Mouse (Mus musculus) ovary, postnatal 10 days (tissue): Measurements from ENCODE around the gene Olfr71.

Experiments
- DNase-seq: peaks from one replicate; pipeline ENCODE4 v3.0.0; 2022; ENCODE audit warnings: low spot score

Gene Olfr71

DNA sequence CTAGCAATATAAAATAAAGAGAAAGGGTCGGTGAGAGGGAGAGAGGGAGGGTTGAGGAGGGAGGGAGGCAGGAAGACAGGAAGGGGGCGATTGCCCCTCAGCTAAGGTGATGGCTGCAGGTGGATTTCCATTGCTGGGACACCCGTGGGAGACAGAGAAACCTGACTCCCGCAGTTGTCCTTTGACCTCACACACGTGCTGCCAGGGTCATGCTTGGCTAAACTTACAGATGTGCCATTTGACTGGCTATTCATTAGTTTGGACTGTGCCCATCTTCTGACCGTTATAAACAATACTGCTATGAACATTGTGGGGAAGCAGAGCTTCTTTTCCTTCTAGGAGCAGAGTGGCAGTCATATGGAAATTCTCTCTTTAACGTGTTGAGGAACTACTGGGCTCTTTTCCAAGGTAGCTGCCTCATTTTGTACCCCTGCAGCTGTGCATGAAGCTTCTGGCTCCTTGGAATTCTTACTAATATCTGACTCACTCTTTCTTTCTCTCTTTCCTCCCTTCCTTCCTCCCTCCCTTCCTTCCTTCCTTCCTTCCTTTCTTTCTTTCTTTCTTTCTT lies 3.7 kb upstream of the Olfr71 start:
- DNase-seq, result no peak

DNA sequence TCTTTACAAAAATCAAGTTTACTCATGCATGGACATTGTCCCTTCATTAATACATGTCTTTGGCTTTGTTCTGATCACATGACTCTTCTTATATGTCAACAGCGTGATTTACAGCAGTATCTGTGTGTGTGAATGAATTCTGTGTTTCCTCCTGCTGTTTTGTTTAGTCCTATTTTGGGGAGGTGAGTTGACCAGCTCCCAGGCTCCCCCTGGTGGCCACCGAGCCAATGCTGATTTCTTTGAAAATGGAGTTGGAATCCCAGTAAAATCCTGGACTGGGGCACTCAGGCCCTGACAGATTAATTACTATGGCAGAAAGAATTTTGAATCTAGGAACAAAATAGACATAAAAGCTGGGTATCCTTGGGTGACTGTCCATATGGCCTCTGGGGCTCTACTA lies 1.8 kb upstream of the Olfr71 start:
- DNase-seq, result peak; percentile 67

DNA sequence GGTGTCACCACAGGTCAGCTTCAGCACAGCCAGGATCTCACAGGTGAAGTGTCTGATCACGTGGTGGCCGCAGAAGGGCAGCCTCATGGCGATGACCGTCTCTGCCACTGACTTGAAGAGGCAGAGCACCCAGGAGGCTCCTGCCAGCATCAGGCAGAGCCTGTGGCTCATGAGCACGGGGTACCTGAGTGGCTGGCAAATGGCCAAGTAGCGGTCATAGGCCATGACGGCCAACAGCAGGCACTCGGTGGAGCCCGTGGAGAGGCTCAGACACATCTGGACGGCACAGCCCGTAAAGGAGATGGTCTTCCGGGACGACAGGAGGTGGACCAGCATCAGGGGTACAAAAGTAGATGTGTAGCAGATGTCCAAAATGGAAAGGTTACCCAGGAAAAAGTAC lies 4.1 kb downstream of the Olfr71 start:
- no peak for DNase-seq

DNA sequence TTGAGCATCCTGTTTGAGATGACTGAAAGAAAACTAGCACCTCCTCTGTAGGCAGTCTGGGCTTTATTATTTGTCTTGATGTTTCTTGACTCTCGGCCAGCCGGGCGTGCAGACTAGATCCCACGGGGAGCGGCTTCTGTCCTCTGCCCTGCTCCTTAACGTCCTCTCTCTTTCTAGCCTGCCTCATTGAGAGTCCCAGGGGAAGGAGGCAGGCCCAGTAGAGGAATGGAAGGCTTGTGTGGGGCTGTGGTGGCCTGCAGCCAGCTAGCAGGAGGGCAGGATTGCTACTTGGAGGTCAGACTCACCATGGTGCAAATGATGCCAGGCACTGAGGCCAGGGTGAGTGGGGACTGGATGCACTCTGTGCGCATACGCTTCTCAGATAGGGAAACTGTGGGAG lies 6.2 kb downstream of the Olfr71 start:
- no peak for DNase-seq

DNA sequence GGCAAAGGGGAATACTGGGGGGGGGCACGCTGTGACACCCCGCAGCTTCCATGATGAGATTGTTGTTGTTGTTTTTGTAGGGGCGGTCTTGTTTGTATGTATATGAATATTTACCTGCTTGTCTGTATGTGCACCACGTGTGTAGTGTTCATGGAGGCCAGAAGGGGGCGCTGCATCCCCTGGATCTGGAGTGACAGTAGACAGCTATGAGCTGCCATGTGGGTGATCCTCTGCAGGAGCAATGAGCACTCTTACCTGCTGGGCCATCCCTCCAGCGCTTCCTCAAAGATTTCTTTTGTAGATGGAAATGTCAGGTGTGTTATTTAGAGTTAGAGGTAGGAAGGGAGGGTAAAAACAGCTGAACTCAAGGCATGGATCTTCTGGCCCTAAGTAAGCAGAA lies 6.6 kb downstream of the Olfr71 start:
- no peak for DNase-seq

DNA sequence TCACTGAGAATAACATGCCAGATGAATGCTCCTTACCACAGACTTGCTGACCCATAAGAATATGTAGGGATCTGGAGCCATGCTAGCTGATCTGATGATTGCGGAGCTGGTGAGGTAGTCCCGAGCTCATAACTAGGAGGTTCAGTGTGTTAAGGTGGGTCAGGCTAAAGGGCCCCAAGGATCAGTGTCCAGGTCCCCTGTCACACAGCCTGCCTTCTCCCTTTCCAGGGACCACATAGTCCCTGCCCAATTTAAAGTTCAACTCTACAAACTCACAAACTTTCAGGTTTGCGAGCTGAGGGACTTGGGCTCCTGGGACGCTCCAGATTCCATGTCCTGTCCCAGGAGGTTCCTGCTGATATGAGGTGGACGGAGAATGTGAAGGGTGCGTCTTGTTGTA lies 9.3 kb downstream of the Olfr71 start, which contains the start of gene Olfr70:
TSS of gene Olfr70 (minus strand) at position 101 of the 400 bp plus-strand sequence.
- DNase-seq, result no peak

DNA sequence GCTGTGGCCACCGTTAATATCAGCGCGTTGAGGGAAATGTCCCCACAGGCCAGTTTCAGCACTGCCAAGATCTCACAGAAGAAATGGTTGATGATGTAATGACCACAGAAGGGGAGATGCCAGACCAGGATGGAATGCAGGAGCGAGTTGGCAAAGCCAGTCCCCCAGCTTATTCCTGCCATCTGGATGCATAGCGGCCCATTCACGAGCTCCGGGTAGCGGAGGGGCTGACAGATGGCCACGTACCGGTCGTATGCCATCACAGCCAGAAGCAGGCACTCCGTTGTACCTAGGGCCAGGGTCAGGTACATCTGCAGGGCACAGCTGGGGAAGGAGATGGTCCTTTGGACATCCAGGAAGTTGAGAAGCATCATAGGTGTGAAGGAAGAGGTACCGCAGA lies 13.5 kb downstream of the Olfr71 start:
- no peak for DNase-seq

DNA sequence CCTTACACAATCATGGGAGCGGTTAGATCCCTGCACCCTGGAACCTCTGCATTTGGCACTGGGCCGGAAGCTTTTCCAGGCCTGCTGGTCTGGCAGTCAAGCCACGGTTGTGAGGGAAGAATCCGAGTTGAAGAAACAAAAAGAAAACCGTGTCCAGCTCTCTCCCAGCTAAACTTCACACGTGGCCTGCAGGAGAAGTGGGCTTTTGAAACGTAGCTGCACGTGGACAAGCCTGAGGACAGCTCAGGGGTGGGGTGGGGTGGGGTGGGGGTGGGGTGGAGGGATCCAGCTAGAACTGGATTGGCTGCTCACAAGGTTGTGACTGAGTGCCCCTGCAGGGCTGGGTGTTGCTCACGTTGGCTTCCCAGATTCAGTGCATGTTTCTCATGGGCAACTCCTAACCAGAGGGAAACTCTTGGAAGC lies 14.8 kb downstream of the Olfr71 start:
- DNase-seq, result no peak

DNA sequence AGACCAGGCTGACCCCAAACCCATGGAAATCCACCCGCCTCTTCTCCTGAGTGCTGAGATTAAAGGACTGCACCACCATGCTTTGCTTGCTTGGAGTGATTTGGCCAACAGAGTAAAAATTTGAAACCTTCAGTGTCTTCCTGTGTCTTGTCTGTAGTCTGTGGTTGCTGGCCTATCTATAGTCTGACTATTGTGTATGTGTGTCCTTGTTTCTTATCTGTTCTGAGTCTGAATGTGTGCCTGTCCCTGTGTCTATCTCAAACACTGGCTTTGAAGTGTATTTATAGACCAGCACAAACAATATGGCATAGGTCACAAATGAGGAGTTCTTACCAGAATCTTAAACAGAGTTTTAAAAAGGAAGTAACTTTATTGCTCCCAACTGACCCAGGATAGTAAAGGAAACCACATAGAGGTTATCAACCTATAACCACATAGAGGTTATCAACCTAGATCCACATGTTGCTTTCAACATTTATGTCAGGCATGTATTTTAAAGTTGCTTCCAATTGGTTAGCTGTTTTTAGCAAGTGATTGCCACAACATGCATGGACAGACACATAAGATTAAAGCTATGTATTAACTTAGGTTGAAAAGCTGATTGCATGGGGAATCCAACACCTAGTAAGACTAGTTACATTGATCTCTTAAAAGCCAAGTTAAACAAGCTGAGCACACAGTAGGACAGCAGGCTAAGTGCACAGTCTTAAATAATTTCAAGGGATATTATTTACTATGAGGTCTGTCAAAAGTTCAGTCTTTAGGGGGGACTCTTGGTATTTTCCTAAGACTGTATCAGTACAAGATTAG lies 15.4 kb downstream of the Olfr71 start:
- no peak for DNase-seq

DNA sequence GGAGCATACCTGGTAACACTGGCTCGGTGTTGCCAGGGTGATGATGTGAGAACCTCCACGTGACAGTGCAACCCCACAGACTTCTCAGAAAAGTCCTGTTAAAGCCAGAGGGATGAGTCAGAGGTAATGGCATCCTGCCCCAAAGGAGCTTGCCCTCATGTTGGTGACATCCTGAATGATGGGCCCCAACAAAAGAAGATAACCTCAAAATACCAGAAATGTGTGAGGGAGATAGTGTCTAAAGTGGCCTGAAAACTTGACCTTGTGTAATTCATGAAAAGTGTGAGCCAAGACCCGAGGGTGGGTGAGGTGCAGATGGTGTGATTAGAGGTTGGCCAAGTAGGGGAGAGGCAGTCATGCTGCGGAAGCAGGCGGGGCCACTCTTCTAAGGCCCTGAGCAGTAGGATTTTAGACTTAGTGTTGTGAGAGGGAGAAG lies 16.2 kb downstream of the Olfr71 start:
- no peak for DNase-seq

DNA sequence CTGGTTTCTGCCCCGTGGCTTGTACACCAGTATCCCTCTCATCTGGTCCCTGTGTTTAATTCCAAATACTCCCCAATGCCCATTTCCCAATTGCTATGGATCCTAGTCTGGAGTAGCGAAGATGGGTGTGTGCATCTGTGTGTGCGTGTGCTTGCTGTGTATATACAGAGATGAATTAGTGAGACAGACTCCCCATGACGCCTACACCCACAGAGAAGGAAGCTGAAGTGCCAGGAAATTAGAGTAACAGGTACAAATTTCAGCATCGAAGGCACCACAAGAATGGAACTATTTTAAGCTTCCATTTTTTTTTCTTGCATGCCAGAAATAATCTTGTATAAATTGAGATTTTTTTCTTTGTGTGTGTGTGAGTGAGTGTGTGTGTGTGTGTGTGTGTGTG lies 19.0 kb downstream of the Olfr71 start:
- no peak for DNase-seq

DNA sequence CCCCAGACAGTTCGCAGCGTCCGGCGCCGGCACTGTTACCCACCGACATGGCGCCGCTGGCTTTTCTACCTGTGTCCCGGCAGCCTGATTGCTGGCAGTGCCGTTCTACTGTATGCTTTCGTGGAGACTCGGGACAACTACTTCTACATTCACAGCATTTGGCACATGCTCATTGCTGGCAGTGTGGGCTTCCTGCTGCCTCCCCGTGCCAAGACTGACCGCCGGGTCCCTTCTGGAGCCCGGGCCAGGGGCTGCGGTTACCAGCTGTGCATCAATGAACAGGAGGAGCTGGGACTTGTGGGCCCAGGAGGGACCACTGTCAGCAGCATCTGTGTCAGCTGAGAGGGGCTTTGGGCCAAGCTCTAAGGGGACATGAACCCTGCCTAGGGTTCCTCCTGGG lies 20.0 kb downstream of the Olfr71 start:
- no peak for DNase-seq

DNA sequence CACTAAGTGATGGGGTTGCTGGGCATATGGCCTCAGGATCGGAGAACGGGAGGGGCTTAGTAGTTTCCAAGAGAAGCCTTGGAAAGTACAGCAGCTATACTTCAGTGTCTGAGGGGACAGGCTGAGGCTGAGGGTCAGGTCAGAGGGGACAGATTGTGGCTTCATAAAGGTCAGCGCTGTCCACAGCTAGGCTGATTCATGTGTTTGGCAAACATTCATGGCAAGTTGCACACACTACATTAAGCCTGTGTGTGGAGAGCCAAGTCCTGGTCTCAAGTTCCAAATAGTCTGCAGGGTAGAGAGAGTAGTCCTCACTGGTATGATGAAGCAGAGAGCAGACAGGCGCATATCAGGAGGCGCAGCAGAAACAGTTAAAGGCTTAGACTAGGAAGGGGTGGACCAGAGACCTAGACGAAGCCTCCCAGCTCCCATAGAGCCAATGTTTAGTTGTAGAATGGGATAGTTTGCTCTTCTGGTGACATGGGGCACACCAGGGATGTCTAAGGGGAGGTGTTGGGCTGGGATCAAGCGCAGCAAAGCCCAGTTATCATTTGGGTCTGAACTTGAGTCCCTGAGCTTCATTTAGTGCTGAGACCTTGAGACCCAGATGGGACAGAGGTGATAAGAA lies 30.5 kb downstream of the Olfr71 start:
- DNase-seq, result no peak

DNA sequence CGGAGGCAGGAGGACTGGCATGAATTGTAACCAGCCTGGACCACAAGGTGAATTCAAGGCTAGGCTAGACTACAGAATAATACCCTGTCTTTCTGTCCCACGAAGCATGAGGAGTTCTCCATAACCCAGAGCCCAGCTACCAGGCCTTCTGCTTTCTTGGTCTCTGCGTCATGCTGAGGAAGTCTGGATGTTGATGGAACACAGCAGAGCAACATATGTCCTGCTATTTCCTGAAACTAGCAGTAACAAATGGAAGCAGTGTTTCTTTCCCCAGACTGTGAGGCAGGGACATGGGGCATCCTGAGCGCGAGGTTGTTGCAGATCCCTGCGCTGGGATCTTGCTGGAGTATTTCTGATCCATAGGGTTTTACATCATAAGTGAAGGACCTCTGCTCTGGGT lies 31.5 kb downstream of the Olfr71 start:
- no peak for DNase-seq

DNA sequence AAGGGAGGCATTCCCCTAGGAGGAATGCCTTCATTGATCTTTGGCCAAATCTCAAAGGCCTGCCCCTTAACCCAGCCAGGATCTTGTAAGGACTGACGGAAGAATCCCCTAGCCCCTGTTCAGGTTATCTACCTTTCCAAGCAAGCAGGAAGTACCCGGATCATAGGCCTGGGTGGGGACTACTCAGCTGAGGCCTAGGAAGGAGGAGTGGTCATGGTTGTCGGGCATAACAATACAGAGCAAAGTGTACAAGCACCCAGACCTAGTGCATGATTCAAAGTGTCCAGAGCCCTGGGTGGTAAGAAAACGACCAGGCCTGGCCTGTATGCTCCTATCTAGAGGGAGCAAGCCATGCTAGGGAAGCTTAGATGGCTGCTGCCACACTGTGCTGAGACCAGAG lies 34.4 kb downstream of the Olfr71 start:
- DNase-seq, result no peak

DNA sequence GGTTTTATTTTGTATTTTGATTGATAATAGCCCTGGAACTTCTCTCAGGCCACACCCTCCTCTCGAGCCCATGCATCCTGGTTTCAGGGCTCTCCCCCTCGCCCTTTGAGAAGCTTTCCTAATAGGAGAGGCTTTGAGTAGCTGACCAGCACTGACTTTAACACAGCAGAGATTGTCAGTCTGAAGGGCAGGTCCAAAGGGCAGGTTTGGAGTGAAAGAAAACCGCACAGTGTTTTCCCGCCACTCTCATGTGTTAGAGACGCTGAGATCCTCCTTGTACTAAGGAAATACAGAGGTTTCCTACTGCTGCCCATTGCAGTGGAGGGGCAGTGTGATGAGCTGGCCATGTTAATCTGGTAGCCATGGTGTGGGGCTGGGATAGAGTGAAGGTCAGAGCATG lies 35.1 kb downstream of the Olfr71 start:
- no peak for DNase-seq

DNA sequence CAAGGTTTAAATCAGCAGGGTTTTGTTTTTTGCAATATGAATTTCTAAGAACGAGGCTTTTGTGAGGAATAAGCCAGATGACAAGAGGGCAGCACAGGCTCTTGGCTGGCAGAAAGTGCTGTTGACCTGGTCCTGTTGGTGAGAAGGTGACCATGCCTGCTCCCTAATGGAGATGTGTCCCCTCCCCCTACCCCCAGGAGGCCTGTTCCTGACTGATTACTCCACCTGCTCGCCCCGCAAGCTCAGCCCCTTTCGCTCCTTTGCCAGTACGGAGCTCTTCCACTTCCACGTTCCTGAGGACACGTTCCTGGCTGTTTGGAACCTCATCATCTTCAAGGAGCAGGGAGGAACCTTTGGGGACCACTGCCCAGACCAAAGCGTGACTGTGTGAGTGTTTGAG lies 36.4 kb downstream of the Olfr71 start:
- no peak for DNase-seq

DNA sequence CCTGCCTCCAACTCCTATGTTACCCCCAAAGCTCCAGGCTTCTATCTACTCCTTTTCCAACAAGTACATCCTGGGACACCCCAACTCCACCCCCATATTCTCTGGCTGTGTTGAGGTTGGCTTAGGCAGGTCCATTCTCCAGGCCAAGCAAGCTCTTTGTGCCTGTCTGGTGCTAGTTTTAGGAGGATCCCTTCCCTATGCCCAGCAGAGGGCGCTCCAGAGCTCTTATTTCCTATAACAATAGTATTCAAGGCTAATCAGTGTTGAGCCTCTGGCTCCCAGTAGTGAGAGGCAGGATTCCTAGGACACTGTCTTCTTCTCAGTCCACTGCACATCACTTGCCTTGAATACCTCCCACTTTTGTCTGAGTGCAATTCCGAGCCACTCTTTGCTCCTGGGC lies 38.0 kb downstream of the Olfr71 start:
- peak; percentile 75 for DNase-seq

DNA sequence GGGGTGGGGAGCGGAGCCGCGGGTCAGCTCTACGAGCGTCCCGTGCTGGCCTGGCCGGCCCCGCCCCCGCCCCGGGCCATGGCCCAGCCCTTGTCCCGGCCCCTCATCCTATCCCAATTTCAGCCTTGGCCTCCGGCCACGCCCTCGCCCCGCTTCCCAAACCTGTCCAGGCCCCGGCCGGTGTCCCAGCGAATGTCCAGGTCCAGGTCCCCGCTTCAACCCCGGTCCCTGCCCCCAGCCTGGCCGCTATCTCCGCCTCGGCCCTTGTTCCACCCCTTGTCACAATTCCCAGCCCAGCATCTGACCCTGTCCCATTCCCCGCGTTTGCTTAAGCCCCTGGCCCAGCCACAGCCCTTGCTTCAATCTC lies 40.6 kb downstream of the Olfr71 start:
- peak; percentile 74 for DNase-seq

DNA sequence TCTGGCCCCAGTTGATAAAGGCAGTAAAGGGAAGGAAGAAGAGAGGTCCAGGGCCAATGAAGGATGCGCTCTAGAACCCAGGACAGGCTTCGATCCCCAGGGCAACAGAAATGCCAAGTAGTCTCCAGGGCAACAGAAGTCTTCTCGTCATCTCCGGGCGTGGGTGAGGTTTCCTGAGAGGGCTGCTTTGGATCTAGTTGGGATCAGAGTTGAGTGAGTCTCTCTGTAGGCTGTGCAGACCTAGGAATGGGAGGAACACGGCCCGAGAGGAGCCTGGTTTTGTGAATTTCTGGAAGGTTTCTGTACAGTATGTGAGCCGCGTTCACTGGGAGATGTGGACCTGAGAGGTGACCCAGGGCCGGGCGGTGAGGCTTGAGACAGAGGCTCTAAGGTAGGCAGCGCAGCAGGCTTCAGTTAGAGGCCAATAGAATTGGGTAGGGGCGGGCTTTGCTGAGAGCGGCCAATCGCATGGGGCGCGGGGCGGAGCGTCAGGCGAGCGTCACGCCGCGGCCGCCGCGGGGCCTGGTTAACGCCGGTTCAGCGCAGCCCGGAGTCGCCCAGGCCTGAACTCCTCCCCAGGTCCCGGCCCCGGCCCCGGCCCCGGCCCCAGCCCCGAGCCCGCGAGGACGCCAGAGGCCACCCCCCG lies 41.1 kb downstream of the Olfr71 start, which contains the start of the genes Tmem8b and Fam221b:
TSS of gene Tmem8b (plus strand) at position 190 of the 646 bp plus-strand sequence.
TSS of gene Fam221b (minus strand) at position 364 of the 646 bp plus-strand sequence.
- peak; percentile 80 for DNase-seq

DNA sequence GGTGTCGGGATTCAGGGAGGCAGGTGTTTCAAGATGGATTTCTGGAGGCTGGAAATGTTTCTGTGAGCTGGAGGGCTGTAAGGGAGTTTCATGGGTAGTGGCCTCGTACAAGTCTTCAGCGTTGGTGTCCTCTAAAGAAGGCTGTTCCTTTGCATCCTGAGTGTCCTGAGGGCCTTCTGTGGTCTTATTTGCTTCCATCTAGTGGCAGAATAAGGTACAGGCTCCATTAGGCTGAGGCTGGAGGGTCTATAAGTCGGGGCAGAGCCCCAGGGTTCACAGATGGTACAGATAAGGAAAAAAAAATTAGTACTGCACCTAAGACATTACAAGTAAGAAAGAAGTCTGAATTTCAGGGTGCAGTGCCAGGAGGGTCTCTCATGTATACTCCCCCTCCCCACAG lies 43.6 kb downstream of the Olfr71 start:
- DNase-seq, result no peak

DNA sequence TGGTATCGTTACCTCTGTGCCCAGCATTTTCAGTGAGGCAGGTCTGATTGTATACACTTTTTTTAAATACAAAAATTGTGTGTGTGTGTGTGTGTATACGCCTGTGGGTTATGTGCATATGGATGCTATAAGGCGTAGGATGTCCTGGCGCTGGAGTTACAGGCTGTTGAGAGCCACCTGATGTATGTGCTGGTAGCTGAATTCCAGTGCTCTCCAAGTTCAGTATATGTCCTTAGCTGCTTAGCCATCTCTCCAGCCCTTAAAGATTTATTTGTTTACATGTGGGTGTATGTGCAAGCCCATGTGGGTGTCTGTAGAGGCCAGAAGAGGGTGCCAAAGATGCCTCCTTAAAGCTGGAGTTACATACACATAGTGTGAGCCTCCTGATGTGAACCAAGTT lies 52.9 kb downstream of the Olfr71 start:
- no peak for DNase-seq
